Mouse (Mus musculus): ENCODE data around the gene Cers6.

DNA sequence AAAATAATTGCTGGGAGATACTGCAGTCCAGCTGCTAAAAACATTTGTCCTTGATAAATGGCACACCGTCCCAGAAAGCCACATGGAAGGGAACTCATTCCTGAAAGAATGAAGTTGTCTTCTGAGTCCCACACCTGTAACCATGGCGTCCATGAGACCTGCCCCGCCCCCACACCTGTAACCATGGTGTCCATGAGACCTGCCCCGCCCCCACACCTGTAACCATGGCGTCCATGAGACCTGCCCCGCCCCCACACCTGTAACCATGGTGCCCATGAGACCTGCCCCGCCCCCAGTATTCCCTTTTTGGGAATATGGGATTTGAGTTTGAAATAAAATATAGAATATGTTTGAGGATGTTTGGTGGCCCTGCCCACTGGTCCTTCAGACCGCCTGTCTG is 106.8 kb downstream of the Cers6 start:
- TF ChIP-seq CTCF (IDR thresholded peaks at IDR 0.05; ENCODE audit: insufficient read depth, low read depth, low read length) (no peak), POLR2A (IDR thresholded peaks at IDR 0.05; ENCODE audit: insufficient read depth, low read depth, low read length) (no peak)

Data from olfactory bulb, adult 2 months (tissue).